Mouse (Mus musculus): Measurements from ENCODE around the gene Neurl1b.

- TF ChIP-seq POLR2A (IDR thresholded peaks at IDR 0.05; ENCODE audit: insufficient read depth, low read depth, low read length): no peak
- TF ChIP-seq CTCF (IDR thresholded peaks at IDR 0.05; ENCODE audit: insufficient read depth, low read depth, low read length): no peak
These were observed 73.3 kb downstream of the Neurl1b start for GRCm38 (mm10) chr17:26487917-26488316.

All from olfactory bulb, adult 2 months (tissue).